Mouse (Mus musculus): ENCODE measurements around the gene Setd1a. TPM values are rescaled to one million over a fixed set of nuclear protein-coding genes. Genes with fewer than 3 reads are reported as not detected.

Gene Setd1a
- polyA plus RNA-seq, 1 experiment from 2014 or later = 21.1 TPM

DNA sequence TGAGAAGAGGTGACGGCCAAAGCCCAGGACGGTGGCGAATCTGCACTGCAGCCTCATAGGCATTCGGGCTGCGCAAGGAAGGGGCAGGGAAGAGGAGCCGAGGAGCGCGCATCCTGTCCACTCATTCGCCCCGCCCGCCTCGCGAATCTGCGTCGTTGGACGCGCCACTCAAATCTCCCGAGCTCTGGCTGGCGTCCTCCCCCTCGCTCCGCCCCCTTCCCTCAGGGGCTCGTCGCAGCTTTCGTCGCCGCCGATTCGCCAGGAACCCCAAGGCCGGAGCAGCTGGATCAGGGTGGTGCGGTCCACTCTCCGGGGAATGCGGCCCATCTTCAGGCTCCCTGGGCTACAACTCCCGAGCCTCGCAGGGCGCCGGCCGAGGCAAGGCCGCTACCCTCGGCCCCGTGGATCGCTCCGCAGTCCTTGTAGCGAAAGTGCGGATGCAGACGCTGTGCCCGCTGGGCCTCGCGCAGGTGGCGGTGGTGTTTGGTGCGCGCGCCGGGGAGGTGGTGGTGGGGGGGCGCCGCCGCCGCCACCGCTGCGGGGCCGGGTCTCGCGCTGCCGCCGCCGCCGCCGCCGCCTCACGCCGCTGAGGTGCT is 506 bp downstream of the Setd1a start:
- under 1% methylated on average over 57 of the region's 70 CpGs for WGBS

DNA sequence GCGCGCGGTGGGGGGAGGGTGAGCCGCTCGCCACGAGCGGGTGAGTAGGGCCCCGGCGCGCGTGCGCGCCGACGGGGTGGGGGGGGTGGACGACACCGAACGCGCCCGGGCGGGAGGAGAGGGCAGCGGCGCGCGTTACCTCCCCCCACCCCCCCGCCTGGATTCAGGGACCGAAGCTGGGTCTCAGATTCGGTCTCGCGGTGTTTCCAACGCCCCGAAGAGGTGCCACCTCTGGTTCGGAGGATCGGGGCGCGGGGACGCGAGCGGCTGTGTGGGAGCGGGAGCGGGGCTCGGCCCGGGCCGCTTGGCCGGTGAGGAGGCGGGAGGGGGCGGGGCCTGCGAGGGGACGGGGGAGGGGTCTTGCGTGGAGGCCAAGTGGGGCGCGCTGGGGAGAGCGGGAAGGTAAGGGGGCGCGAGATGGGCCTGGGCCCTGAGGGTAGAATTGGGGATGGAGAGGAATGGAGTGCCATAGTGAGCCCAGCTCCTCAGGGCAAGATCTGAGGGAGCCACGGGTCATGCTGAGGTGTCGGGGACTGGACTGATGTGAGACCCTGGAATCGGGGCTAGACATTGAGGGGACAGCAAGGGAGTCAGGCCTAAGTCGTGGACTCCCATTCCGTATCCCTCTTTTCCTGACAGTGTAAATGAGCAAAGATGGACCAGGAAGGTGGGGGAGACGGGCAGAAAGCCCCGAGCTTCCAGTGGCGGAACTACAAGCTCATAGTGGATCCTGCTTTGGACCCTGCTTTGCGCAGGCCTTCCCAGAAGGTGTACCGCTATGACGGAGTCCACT is 1.2 kb downstream of the Setd1a start:
- Histone ChIP-seq H3K27ac (peak overlapping the region; percentile 99), H3K9ac (peak overlapping the region; percentile 84), H3K36me3 (peaks cover 24% of the 10 kb centered on the region), H3K4me1 (peaks cover 16% of the 10 kb centered on the region), H3K4me2 (peak overlapping the region; percentile 76), H3K4me3 (replicated peaks) (peak overlapping the region; percentile 94), H3K27me3 (replicated peaks) (no peaks in the 10 kb centered on the region), H3K9me3 (no peaks in the 10 kb centered on the region)
- 3% methylated on average over 64 of the region's 66 CpGs for WGBS
- peak; percentile 32 for ATAC-seq (ENCODE audit: insufficient read depth, low FRiP score, low read depth)

More for the DNA sequence above, 506 bp downstream of the Setd1a start:
- peak overlapping the region; percentile 99 for H3K27ac ChIP-seq
- ATAC-seq (ENCODE audit: insufficient read depth, low FRiP score, low read depth) = peak; percentile 91
- peak overlapping the region; percentile 84 for H3K9ac ChIP-seq
- H3K4me3 ChIP-seq (replicated peaks) = peak overlapping the region; percentile 94
- H3K27me3 ChIP-seq (replicated peaks) = no peaks in the 10 kb centered on the region
- peaks cover 16% of the 10 kb centered on the region for H3K4me1 ChIP-seq
- H3K9me3 ChIP-seq = no peaks in the 10 kb centered on the region
- peaks cover 18% of the 10 kb centered on the region for H3K36me3 ChIP-seq
- peak overlapping the region; percentile 65 for H3K4me2 ChIP-seq

DNA sequence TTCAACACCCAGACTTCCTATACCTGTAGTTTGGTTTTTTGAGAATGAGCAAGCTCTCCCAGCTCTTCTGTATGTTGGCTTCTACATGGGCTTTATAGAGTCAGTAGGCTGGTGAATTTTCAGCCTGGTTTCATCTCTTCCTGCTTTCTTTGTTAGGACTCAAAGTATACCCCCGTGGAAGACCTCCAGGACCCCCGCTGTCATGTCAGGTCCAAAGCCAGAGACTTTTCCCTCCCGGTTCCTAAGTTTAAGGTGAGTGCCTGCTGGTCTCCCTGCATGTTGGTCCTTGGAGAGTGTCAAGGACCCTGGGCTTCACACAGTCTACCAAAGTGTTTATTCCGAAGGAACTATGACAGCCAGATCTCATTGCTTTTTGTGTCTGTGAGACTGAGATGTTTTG is 1.9 kb downstream of the Setd1a start:
- Histone ChIP-seq H3K4me1 (peaks cover 16% of the 10 kb centered on the region), H3K27me3 (replicated peaks) (no peaks in the 10 kb centered on the region), H3K9ac (peak overlapping the region; percentile 84), H3K36me3 (peaks cover 24% of the 10 kb centered on the region), H3K4me2 (peak overlapping the region; percentile 76), H3K27ac (no peak overlapping the region), H3K4me3 (replicated peaks) (peak overlapping the region; percentile 94), H3K9me3 (no peaks in the 10 kb centered on the region)
- WGBS = 81% methylated on average over 4 of the region's 4 CpGs
- ATAC-seq (ENCODE audit: insufficient read depth, low FRiP score, low read depth) = no peak

DNA sequence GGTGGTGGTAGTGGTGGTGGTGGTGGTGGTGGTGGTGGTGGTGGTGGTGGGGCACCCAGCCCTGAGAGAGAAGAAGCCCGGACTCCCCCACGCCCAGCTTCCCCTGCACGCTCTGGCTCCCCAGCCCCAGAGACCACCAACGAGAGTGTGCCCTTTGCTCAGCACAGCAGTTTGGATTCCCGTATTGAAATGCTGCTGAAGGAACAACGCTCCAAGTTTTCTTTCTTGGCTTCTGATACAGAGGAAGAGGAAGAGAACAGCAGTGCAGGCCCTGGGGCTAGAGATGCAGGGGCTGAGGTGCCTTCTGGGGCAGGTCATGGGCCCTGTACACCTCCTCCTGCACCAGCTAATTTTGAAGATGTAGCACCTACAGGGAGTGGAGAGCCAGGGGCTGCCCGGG is 8.8 kb downstream of the Setd1a start, which contains the start of gene Gm49388:
TSS of gene Gm49388 (plus strand) at position 301 of the 400 bp plus-strand sequence.
- Histone ChIP-seq H3K9ac (no peak within 1 kb of the TSS), H3K27ac (no peak within 1 kb of the TSS), H3K27me3 (replicated peaks) (no peaks in the 10 kb centered on the region), H3K4me2 (no peak within 1 kb of the TSS), H3K36me3 (peaks cover 68% of the 10 kb centered on the region), H3K4me3 (replicated peaks) (no peak within 1 kb of the TSS), H3K4me1 (no peaks in the 10 kb centered on the region), H3K9me3 (no peaks in the 10 kb centered on the region)
- no peak for ATAC-seq (ENCODE audit: insufficient read depth, low FRiP score, low read depth)
- WGBS = 94% methylated on average over 7 of the region's 7 CpGs

DNA sequence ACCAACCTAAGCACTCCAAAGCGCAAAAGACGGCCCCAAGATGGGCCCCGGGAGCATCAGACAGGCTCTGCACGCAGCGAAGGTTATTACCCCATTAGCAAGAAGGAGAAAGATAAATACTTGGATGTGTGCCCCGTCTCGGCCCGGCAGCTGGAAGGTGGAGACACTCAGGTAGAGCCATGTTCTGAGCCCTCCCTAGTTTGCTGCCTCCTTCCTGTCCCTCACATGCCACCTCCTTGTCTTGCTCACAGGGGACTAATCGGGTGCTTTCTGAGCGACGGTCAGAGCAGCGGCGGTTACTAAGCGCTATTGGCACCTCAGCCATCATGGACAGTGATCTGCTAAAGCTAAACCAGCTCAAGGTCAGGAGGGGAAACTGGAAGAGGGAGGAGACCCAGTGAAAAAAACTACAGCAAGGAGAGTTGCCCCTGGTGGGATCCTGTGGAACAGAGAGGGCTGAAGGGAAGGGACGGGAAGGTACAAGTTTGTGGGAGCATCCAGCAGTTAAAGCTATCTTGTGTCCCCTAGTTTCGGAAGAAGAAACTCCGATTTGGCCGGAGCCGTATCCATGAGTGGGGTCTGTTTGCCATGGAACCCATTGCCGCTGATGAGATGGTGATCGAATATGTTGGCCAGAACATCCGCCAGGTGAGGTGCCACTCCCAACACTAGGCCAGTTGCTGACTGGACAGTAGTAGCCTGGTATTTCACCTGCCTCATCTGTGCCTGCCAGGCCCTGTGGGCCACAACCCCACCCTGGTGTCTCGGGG is 20.8 kb downstream of the Setd1a start:
- Histone ChIP-seq H3K36me3 (peaks cover 62% of the 10 kb centered on the region), H3K4me1 (peaks cover 16% of the 10 kb centered on the region; the same call in 1 of the 2 replicates), H3K9ac (no peak overlapping the region), H3K9me3 (no peaks in the 10 kb centered on the region), H3K27ac (no peak overlapping the region), H3K4me3 (replicated peaks) (no peak overlapping the region), H3K4me2 (no peak overlapping the region), H3K27me3 (replicated peaks) (no peaks in the 10 kb centered on the region)
- no peak for ATAC-seq (ENCODE audit: insufficient read depth, low FRiP score, low read depth)
- WGBS = 88% methylated on average over 23 of the region's 23 CpGs

DNA sequence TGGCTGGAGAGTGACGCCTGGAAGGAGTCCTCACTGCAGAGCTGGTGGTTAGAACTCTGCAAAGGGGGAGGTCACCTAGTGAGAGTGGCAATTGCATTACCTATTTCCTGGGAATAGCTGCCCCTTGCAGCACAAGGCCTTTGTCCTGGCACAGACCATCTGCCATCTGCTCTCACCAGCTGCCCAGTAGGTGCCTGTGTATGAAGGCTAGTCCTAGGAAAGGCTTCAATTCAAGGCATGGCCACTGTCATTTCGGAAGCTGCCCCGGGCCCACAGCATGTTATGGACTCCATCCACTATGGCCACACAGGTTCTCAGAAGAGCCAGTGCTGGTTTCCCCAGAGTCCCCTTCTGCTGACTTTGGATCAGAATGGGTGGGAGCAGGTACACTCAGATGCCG is 22.1 kb downstream of the Setd1a start:
- WGBS = 81% methylated on average over 4 of the region's 4 CpGs
- H3K36me3 ChIP-seq = peaks cover 53% of the 10 kb centered on the region

DNA sequence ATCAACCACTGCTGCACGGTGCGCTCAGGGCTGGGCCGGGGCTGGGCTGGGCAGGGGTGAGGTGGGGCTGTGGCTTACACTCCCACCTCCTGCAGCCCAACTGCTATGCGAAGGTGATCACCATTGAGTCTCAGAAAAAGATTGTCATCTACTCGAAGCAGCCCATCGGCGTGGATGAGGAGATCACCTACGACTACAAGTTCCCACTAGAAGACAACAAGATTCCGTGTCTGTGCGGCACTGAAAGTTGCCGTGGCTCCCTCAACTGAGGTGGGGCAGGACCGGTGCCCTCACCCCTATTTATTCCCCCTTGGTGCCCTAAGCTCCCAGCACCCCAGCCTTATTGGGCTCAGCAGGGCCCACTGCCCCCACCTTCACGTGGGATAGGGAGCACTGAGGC is 22.7 kb downstream of the Setd1a start:
- no peaks in the 10 kb centered on the region for H3K27me3 ChIP-seq (replicated peaks)
- no peaks in the 10 kb centered on the region for H3K9me3 ChIP-seq
- H3K27ac ChIP-seq = no peak overlapping the region
- peaks cover 16% of the 10 kb centered on the region; the same call in 1 of the 2 replicates for H3K4me1 ChIP-seq
- WGBS = 89% methylated on average over 13 of the region's 13 CpGs
- ATAC-seq (ENCODE audit: insufficient read depth, low FRiP score, low read depth) = no peak
- no peak overlapping the region for H3K4me2 ChIP-seq
- no peak overlapping the region for H3K4me3 ChIP-seq (replicated peaks)
- H3K9ac ChIP-seq = no peak overlapping the region
- peaks cover 49% of the 10 kb centered on the region for H3K36me3 ChIP-seq

More for the DNA sequence above, 22.1 kb downstream of the Setd1a start:
- ATAC-seq (ENCODE audit: insufficient read depth, low FRiP score, low read depth) = no peak
- no peaks in the 10 kb centered on the region for H3K27me3 ChIP-seq (replicated peaks)
- no peak overlapping the region for H3K4me2 ChIP-seq
- H3K4me3 ChIP-seq (replicated peaks) = no peak overlapping the region
- H3K27ac ChIP-seq = no peak overlapping the region
- no peak overlapping the region for H3K9ac ChIP-seq
- H3K4me1 ChIP-seq = peaks cover 16% of the 10 kb centered on the region; the same call in 1 of the 2 replicates
- no peaks in the 10 kb centered on the region for H3K9me3 ChIP-seq

DNA sequence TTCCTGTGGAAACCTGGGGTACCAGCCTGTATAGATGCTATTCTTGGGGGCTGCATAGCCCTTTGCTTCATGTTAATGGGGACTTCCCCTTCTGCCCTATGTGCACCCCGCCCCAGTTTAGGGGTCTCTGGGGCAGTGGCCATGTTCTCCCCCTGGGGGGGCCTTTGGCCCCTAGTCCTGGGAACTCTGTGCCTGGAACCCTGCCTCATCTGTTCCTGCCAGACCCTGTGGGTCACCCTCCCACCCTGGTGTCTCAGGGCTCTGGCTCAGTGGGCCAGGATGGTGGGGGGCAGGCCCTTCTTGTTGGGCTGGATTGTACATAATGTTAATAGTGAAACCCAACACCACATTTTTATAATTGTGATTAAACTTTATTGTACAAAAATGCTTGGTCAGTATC is 23.3 kb downstream of the Setd1a start:
- WGBS = 93% methylated on average over 1 of the region's 1 CpGs
- ATAC-seq (ENCODE audit: insufficient read depth, low FRiP score, low read depth) = no peak
- Histone ChIP-seq H3K27me3 (replicated peaks) (no peaks in the 10 kb centered on the region), H3K9ac (no peak overlapping the region), H3K36me3 (peaks cover 47% of the 10 kb centered on the region), H3K4me1 (peaks cover 16% of the 10 kb centered on the region; the same call in 1 of the 2 replicates), H3K4me2 (no peak overlapping the region), H3K9me3 (no peaks in the 10 kb centered on the region), H3K27ac (no peak overlapping the region), H3K4me3 (replicated peaks) (no peak overlapping the region)

DNA sequence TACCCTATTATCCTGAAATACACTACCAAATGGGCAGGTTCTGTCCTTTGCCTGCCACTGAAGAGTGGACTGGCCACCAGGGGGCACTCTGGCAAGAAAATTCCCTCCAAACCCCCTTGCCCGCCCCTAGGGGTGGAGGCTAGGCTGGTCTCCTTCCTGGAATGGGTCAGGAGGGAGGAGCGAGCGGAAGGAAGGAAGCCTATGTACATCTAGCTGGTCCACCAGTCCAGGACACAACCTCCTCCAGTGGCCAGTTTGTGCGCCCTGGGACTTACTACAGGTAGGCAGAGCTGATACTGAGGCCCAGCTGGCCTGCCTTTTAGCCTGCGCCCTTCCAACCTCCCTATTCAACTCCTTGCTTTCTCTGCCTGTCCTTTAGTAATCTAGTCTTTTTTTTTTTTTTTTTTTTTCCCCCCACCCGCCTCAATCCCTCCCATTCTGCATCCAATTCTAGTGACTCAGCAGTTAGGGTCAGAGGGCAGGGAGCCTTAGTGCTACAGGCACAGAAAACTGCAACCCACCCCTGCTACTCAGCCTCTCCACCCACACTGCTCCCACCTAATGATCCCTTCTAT is 24.1 kb downstream of the Setd1a start, which contains the start of gene Hsd3b7:
TSS of gene Hsd3b7 (plus strand) at position 170 of the 575 bp plus-strand sequence.
- Histone ChIP-seq H3K4me1 (peaks cover 16% of the 10 kb centered on the region; the same call in 1 of the 2 replicates), H3K36me3 (peaks cover 39% of the 10 kb centered on the region), H3K27ac (peak within 1 kb of the TSS; percentile 8; the same call in 1 of the 2 replicates), H3K27me3 (replicated peaks) (no peaks in the 10 kb centered on the region), H3K9me3 (no peaks in the 10 kb centered on the region), H3K4me2 (peak within 1 kb of the TSS; percentile 51), H3K9ac (no peak within 1 kb of the TSS), H3K4me3 (replicated peaks) (peak within 1 kb of the TSS; percentile 31)
- 15% methylated on average over 6 of the region's 6 CpGs for WGBS
- ATAC-seq (ENCODE audit: insufficient read depth, low FRiP score, low read depth) = peak; percentile 86

DNA sequence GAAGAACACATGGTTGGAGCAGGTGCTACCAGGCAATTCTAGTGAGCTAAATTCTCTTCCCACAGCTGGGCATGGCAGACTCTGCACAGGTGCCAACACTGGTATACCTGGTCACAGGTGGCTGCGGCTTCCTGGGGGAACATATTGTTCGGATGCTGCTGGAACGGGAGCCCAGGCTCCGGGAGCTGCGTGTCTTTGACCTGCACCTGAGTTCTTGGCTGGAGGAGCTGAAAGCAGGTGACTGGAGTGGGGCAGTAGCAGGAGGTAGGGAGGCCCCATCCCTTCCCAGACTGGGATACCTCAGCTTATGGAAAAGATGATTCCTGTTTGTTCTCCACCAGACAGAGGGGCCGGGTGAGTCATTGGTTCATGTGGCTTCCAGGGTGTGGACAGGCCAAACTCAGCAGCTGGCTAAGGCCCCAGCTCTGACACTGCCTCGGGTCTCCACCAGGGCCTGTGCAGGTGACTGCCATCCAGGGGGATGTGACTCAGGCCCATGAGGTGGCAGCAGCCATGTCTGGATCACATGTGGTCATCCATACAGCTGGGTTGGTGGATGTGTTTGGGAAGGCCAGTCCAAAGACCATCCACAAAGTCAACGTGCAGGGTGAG is 24.6 kb downstream of the Setd1a start:
- Histone ChIP-seq H3K27me3 (replicated peaks) (no peaks in the 10 kb centered on the region), H3K36me3 (peaks cover 33% of the 10 kb centered on the region), H3K9me3 (no peaks in the 10 kb centered on the region), H3K27ac (peak overlapping the region; percentile 8; the same call in 1 of the 2 replicates), H3K9ac (no peak overlapping the region), H3K4me2 (peak overlapping the region; percentile 51), H3K4me1 (peaks cover 16% of the 10 kb centered on the region; the same call in 1 of the 2 replicates), H3K4me3 (replicated peaks) (peak overlapping the region; percentile 31; the same call in 1 of the 2 replicates)
- 0 out of 2 replicates have a peak, but pooled peaks have one; percentile 8 for ATAC-seq (ENCODE audit: insufficient read depth, low FRiP score, low read depth)
- WGBS = 83% methylated on average over 8 of the region's 8 CpGs

DNA sequence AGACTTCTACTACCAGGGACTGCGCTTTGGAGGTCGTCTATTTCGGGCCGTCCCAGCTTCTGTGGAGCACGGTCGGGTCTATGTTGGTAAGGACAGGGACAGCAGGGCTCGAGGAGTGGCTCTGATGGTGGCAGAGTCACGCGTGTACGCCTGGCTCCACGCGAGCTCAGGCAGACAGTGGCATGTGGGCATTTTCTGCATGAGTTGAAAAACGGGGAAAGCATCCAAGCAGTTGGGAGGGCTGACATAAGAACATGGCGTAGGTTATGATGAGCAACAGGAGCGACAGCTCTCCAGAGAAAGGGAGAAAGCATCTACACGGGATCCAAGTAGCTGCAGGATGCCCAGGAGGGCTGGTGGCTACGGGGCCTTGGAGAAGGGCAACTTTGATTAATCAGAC is 25.8 kb downstream of the Setd1a start:
- Histone ChIP-seq H3K27ac (no peak overlapping the region), H3K27me3 (replicated peaks) (no peaks in the 10 kb centered on the region), H3K4me2 (no peak overlapping the region), H3K4me3 (replicated peaks) (no peak overlapping the region), H3K36me3 (peaks cover 21% of the 10 kb centered on the region), H3K9ac (no peak overlapping the region), H3K9me3 (no peaks in the 10 kb centered on the region), H3K4me1 (peaks cover 16% of the 10 kb centered on the region; the same call in 1 of the 2 replicates)
- 91% methylated on average over 17 of the region's 17 CpGs for WGBS
- no peak for ATAC-seq (ENCODE audit: insufficient read depth, low FRiP score, low read depth)
